Mouse (Mus musculus): ENCODE results near the gene Igfbp3. TPM values are rescaled to one million over a fixed set of nuclear protein-coding genes. Genes with fewer than 3 reads are reported as not detected.

Gene Igfbp3
- 0.33 TPM in 1 of 2 replicates, not detected in the other for polyA plus RNA-seq (2012; ENCODE audit: insufficient read depth, insufficient read length, missing spikeins)

DNA sequence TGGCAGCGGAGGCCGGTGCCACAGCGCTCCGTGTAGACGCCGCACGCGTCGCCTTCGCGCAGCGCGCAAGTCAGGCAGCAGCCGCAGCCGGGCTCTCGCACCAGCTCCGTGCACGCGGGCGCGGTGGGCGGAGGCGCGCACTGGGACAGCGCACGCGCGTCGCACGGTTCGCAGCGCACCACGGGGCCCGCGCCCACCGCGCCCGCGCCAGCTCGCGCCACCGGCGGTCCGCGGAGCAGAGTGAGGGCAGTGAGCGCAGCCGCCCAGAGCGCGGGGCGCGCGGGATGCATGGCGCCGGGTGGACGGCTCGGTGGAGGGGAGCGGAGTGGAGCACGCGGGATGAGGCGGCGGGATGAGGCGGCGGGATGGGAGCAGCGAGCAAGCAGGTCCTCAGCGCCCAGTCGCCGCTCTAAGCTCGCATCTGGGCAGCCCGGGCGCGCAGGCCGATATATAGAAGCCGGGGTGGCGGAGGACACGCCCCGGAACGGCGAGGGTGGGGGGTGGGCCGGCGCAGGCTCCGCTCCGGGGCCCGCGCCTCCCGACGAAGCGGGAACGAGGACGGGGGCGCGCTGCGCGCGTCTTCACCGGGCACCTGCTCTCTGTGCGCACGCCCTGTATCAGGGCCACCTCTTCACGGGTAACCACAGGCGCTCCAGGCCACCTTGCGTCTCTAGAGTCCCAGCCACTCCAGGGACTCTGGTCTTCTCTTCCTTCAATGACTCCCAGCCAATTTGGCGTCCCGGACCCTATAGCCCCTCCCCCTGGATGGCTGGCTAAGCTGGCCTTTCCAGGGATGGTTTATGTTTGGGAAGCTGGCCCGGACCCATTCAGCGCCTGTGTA is at the start of gene Igfbp3:
Gene Igfbp3, minus strand, starts transcription at position 423 of the 841 bp plus-strand sequence.
- no peak within 1 kb of the TSS for H3K27ac ChIP-seq (ENCODE audit: insufficient read depth, low read depth, low read length)
- TF ChIP-seq POLR2A (IDR thresholded peaks at IDR 0.05; ENCODE audit: borderline replicate concordance, low read depth, low read length) (no peak), CTCF (IDR thresholded peaks at IDR 0.05; ENCODE audit: low read depth, low read length) (no peak)
- no peaks in the 10 kb centered on the region for H3K4me1 ChIP-seq (ENCODE audit: control insufficient read depth, insufficient read depth, low read length)
- H3K4me3 ChIP-seq (ENCODE audit: insufficient read depth, low read length), result no peak within 1 kb of the TSS

GRCm38 (mm10) chr11:7250870-7251269 is 37.1 kb upstream of the Igfbp3 start:
- H3K4me1 ChIP-seq (ENCODE audit: control insufficient read depth, insufficient read depth, low read length), result no peaks in the 10 kb centered on the region
- no peak overlapping the region for H3K27ac ChIP-seq (ENCODE audit: insufficient read depth, low read depth, low read length)
- TF ChIP-seq CTCF (IDR thresholded peaks at IDR 0.05; ENCODE audit: low read depth, low read length) (no peak), POLR2A (IDR thresholded peaks at IDR 0.05; ENCODE audit: borderline replicate concordance, low read depth, low read length) (no peak)
- no peak overlapping the region for H3K4me3 ChIP-seq (ENCODE audit: insufficient read depth, low read length)

DNA sequence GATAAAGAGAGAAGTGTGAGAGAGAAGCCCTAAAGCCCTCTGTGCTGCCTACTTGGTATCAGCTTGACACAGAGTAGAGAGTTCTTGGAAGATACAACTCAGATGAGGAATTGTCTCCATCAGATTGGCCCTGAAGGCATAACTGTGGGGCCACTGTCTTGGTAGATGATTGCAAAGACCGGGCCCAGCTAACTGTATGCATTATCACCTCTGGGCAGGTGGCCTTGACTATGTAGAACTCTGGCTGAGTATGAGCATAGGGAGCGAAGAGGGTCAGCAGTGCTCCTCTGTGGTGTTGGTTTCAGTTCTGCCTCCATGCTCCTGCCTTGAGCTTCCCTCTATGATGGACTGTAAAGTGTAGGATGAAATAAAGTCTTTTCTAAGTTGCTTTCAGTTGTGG is 36.7 kb upstream of the Igfbp3 start:
- no peak overlapping the region for H3K27ac ChIP-seq (ENCODE audit: insufficient read depth, low read depth, low read length)
- H3K4me1 ChIP-seq (ENCODE audit: control insufficient read depth, insufficient read depth, low read length), result no peaks in the 10 kb centered on the region
- TF ChIP-seq POLR2A (IDR thresholded peaks at IDR 0.05; ENCODE audit: borderline replicate concordance, low read depth, low read length) (no peak), CTCF (IDR thresholded peaks at IDR 0.05; ENCODE audit: low read depth, low read length) (no peak)
- no peak overlapping the region for H3K4me3 ChIP-seq (ENCODE audit: insufficient read depth, low read length)

DNA sequence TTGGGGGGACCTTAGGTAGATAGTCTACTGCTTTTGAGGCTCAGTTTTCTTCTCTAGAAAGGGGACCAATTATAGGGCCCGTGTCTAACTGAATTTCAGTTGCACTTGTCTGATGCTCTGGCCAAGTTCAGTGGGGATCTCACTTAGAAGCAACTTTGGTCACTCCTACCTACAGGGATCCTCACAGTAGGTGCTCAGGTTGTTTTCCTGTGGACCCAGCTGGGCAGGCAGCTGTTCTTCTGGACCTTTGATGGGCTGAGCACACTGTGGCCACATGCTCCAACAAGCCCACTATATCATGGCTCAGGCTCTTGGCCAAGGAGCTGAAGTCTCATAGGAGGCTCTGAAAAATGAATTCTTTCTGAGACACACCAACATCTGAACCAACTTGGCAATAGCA is 31.1 kb upstream of the Igfbp3 start:
- TF ChIP-seq CTCF (IDR thresholded peaks at IDR 0.05; ENCODE audit: low read depth, low read length), result no peak
- TF ChIP-seq POLR2A (IDR thresholded peaks at IDR 0.05; ENCODE audit: borderline replicate concordance, low read depth, low read length), result no peak
- H3K4me3 ChIP-seq (ENCODE audit: insufficient read depth, low read length), result no peak overlapping the region
- H3K4me1 ChIP-seq (ENCODE audit: control insufficient read depth, insufficient read depth, low read length), result no peaks in the 10 kb centered on the region
- no peak overlapping the region for H3K27ac ChIP-seq (ENCODE audit: insufficient read depth, low read depth, low read length)

DNA sequence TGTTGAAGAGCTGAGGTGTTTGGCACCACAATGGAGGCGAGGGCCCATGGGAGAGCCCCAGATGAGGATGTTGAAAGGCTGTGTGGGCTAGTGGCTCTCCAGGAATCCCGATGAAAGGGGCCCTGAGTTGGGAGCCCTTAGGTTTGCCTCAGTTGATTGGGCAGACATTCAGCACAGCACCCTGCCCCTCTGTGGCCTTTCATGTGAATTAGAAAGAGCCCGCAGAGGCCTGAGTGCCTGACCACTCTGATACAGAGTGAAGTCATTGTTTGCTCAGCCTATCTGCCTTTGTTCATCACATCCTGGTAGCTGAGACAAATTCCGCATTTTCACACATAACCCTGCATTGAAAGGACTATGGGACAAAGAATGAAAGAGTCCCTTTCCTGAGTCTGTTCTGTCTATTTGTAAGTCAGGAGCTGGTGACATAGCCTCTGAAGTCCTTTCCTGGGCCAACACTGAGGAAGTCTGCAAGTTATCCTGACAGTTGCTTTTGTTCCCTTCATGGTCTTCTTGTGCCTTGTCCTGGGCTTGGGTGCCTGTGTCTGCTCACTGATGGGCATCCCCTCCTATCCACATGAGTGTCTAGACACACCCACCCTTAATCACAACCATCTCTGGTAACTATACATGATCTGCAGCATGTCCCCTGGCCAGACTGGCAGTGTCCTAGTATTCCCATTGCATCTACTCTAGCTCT is 25.5 kb upstream of the Igfbp3 start:
- Histone ChIP-seq H3K27ac (ENCODE audit: insufficient read depth, low read depth, low read length) (no peak overlapping the region), H3K4me1 (ENCODE audit: control insufficient read depth, insufficient read depth, low read length) (no peaks in the 10 kb centered on the region), H3K4me3 (ENCODE audit: insufficient read depth, low read length) (no peak overlapping the region)
- TF ChIP-seq POLR2A (IDR thresholded peaks at IDR 0.05; ENCODE audit: borderline replicate concordance, low read depth, low read length), result no peak

- H3K27ac ChIP-seq (ENCODE audit: insufficient read depth, low read depth, low read length), result no peak overlapping the region
- no peak overlapping the region for H3K4me3 ChIP-seq (ENCODE audit: insufficient read depth, low read length)
- H3K4me1 ChIP-seq (ENCODE audit: control insufficient read depth, insufficient read depth, low read length), result no peaks in the 10 kb centered on the region
- TF ChIP-seq CTCF (IDR thresholded peaks at IDR 0.05; ENCODE audit: low read depth, low read length) (no peak), POLR2A (IDR thresholded peaks at IDR 0.05; ENCODE audit: borderline replicate concordance, low read depth, low read length) (no peak)
Measured at GRCm38 (mm10) chr11:7238546-7238945, 24.8 kb upstream of the Igfbp3 start.

- TF ChIP-seq CTCF (IDR thresholded peaks at IDR 0.05; ENCODE audit: low read depth, low read length) (no peak), POLR2A (IDR thresholded peaks at IDR 0.05; ENCODE audit: borderline replicate concordance, low read depth, low read length) (no peak)
- Histone ChIP-seq H3K4me3 (ENCODE audit: insufficient read depth, low read length) (no peak overlapping the region), H3K27ac (ENCODE audit: insufficient read depth, low read depth, low read length) (no peak overlapping the region), H3K4me1 (ENCODE audit: control insufficient read depth, insufficient read depth, low read length) (no peaks in the 10 kb centered on the region)
Measured at GRCm38 (mm10) chr11:7237712-7238111, 24.0 kb upstream of the Igfbp3 start.

- Histone ChIP-seq H3K4me1 (ENCODE audit: control insufficient read depth, insufficient read depth, low read length) (no peaks in the 10 kb centered on the region), H3K4me3 (ENCODE audit: insufficient read depth, low read length) (no peak overlapping the region), H3K27ac (ENCODE audit: insufficient read depth, low read depth, low read length) (no peak overlapping the region)
- no peak for TF ChIP-seq POLR2A (IDR thresholded peaks at IDR 0.05; ENCODE audit: borderline replicate concordance, low read depth, low read length)
- no peak for TF ChIP-seq CTCF (IDR thresholded peaks at IDR 0.05; ENCODE audit: low read depth, low read length)
Measured at GRCm38 (mm10) chr11:7236751-7237150, 23.0 kb upstream of the Igfbp3 start.

DNA sequence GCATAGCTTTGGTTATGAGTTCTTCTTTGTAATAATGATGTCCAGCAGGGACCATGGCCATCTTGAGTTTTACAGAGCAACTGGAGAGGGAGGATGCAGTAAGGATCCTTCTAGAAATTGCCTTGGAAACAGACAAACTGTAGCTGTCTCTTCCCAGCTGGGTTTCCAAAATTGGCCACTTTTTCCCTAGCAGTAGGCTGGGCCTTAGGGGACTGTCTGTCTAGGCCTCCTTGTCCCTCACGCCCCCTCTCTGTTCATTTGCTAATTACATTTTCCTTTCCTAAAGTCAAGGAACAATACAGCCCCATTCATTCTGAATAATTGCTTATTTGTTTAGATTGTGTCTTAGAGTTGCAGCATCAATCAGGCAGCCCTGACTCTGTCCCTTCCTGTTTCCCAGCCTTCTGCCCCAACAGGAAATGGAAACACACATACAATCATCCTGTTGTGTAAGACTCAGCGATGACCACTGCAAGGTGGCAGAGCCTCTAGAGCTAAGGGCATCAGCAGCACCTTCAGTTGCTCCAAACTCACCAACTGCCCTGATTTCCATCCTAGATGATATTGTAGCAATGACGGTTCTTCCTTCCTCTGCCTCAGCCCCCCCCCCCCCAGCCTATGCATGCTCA is 21.4 kb upstream of the Igfbp3 start:
- H3K27ac ChIP-seq (ENCODE audit: insufficient read depth, low read depth, low read length), result no peak overlapping the region

More for the DNA sequence above, 21.4 kb upstream of the Igfbp3 start:
- H3K4me3 ChIP-seq (ENCODE audit: insufficient read depth, low read length), result no peak overlapping the region
- no peaks in the 10 kb centered on the region for H3K4me1 ChIP-seq (ENCODE audit: control insufficient read depth, insufficient read depth, low read length)
- TF ChIP-seq POLR2A (IDR thresholded peaks at IDR 0.05; ENCODE audit: borderline replicate concordance, low read depth, low read length) (no peak), CTCF (IDR thresholded peaks at IDR 0.05; ENCODE audit: low read depth, low read length) (no peak)

Data from bone marrow macrophage, adult 2 months (primary cell).